ENCODE assay signal across 19 mouse cellular contexts in genomic region chr14:25295688-25296350, GRCm38 (mm10).
A peak's percentile ranks its signal among the peaks of the same experiment; 100 is the strongest.
DNase-seq lines count a peak whose midpoint lies in the region; ATAC-seq lines count a peak whose summit lies in the region.
"Had no signal": no experiment of that assay in that cellular context is flagged by ENCODE, and none has a peak within 500 bp of the region (broad histone marks: within the 10 kb centered on the region; RNA-seq: fewer than 3 reads in every experiment).

No protein-coding gene starts in this region.

- DNase-seq in gastrocnemius, adult 18-20 months (ENCODE audit: low spot score): peak; percentile 27
- DNase-seq in gastrocnemius, postnatal 10 days: no peak
- peak; percentile 12 for DNase-seq in urinary bladder, adult 2 months (ENCODE audit: low spot score)
- DNase-seq in urinary bladder, adult 18-20 months (ENCODE audit: low spot score in 2 of 2): no peak
- DNase-seq in c-Kit-positive CD71-positive TER-119-positive erythroid progenitor cells, embryonic 14.5 days (ENCODE audit: low spot score): no peak
- DNase-seq: cerebellum, adult 2 months; lung, embryonic 14.5 days; midbrain, embryonic 14.5 days; right cerebral cortex, postnatal 4 days; thymus, adult 18-20 months had no signal

- no peak for ATAC-seq in hindbrain, embryonic 13.5 days (ENCODE audit: low FRiP score)
- ATAC-seq in hindbrain, embryonic 12.5 days (ENCODE audit: low FRiP score): no peak
- no peak for ATAC-seq in activated CD4-positive, CD25-positive, alpha-beta regulatory T cell, adult 4 months
- ATAC-seq: intestine, embryonic 16.5 days had no signal

- no peaks in the 10 kb centered on the region for H3K36me3 ChIP-seq in hindbrain, embryonic 13.5 days
- H3K36me3 ChIP-seq in hindbrain, embryonic 12.5 days: no peaks in the 10 kb centered on the region
- H3K36me3 ChIP-seq: embryonic facial prominence, embryonic 15.5 days; G1E; neural tube, embryonic 12.5 days had no signal

- H3K9me3 ChIP-seq in hindbrain, embryonic 13.5 days: no peaks in the 10 kb centered on the region
- H3K9me3 ChIP-seq in hindbrain, embryonic 12.5 days (replicated peaks): no peaks in the 10 kb centered on the region
- H3K9me3 ChIP-seq: embryonic facial prominence, embryonic 15.5 days; neural tube, embryonic 12.5 days had no signal

- no peak overlapping the region for H3K4me2 ChIP-seq in hindbrain, embryonic 13.5 days
- no peak overlapping the region for H3K4me2 ChIP-seq in hindbrain, embryonic 12.5 days (replicated peaks)
- H3K4me2 ChIP-seq: embryonic facial prominence, embryonic 15.5 days; liver, embryonic 11.5 days; lung, embryonic 14.5 days; neural tube, embryonic 12.5 days had no signal

- H3K27ac ChIP-seq in hindbrain, embryonic 13.5 days: peak overlapping the region; percentile 52; the same call in 1 of the 2 replicates
- H3K27ac ChIP-seq in hindbrain, embryonic 12.5 days: no peak overlapping the region
- H3K27ac ChIP-seq: embryonic facial prominence, embryonic 15.5 days; macrophage; neural tube, embryonic 12.5 days had no signal

- 48% methylated on average over 5 of the region's 5 CpGs for WGBS in hindbrain, embryonic 13.5 days
- 54% methylated on average over 5 of the region's 5 CpGs for WGBS in hindbrain, embryonic 12.5 days

- H3K27me3 ChIP-seq in hindbrain, embryonic 13.5 days: no peaks in the 10 kb centered on the region
- H3K27me3 ChIP-seq in hindbrain, embryonic 12.5 days: peaks cover 7% of the 10 kb centered on the region
- H3K27me3 ChIP-seq: embryonic facial prominence, embryonic 15.5 days; neural tube, embryonic 12.5 days had no signal

- peaks cover 8% of the 10 kb centered on the region; the same call in 1 of the 2 replicates for H3K4me1 ChIP-seq in hindbrain, embryonic 13.5 days (replicated peaks)
- H3K4me1 ChIP-seq in hindbrain, embryonic 12.5 days: peaks cover 4% of the 10 kb centered on the region; the same call in 1 of the 2 replicates
- H3K4me1 ChIP-seq: embryonic facial prominence, embryonic 15.5 days had no signal

- no peak overlapping the region for H3K9ac ChIP-seq in hindbrain, embryonic 13.5 days
- H3K9ac ChIP-seq in hindbrain, embryonic 12.5 days: no peak overlapping the region
- H3K9ac ChIP-seq: embryonic facial prominence, embryonic 15.5 days; lung, embryonic 14.5 days; neural tube, embryonic 12.5 days had no signal

- no peak overlapping the region for H3K4me3 ChIP-seq in hindbrain, embryonic 13.5 days
- H3K4me3 ChIP-seq in hindbrain, embryonic 12.5 days: no peak overlapping the region
- H3K4me3 ChIP-seq: embryonic facial prominence, embryonic 15.5 days; neural tube, embryonic 12.5 days had no signal

Comparison
In these comparisons a context has a peak if more than half of its experiments do, and no peak if none do; other contexts are left out.
1. DNase-seq: peak in gastrocnemius, adult 18-20 months (single experiment) and urinary bladder, adult 2 months (single experiment); none in gastrocnemius, postnatal 10 days (single experiment), urinary bladder, adult 18-20 months (0 of 2) and c-Kit-positive CD71-positive TER-119-positive erythroid progenitor cells, embryonic 14.5 days (single experiment).